Mouse (Mus musculus) hindbrain, embryonic 15.5 days (tissue): ENCODE measurements around the gene Synpo2. TPM values are rescaled to one million over a fixed set of nuclear protein-coding genes. Genes with fewer than 3 reads are reported as not detected.

ENCODE experiments used
- ATAC-seq: fragments of 200-750 bp; cut with Nextera tagmentation; 2 replicates; pipeline ENCODE4 v1.8.0; 2017; ENCODE audit warnings: low read depth, moderate number of reproducible peaks, moderate TSS enrichment; ENCODE audit not compliant: low FRiP score
- H3K27ac ChIP-seq: fragments of 300-500 bp; sonication (generic); replicated peaks from 2 replicates; pipeline ENCODE4 v1.5.1; 2015; ENCODE audit warnings: mild to moderate bottlenecking, inconsistent platforms
- H3K27me3 ChIP-seq: fragments of 300-500 bp; sonication (generic); 2 replicates; pipeline ENCODE4 v1.6.1; 2015; ENCODE audit warnings: control low read depth, inconsistent platforms
- H3K36me3 ChIP-seq: fragments of 300-500 bp; sonication (generic); 2 replicates; pipeline ENCODE4 v1.6.1; 2015; ENCODE audit warnings: control low read depth, inconsistent platforms
- H3K4me1 ChIP-seq: fragments of 300-500 bp; sonication (generic); replicated peaks from 2 replicates; pipeline ENCODE4 v1.6.1; 2015; ENCODE audit warnings: control low read depth, inconsistent platforms
- H3K4me2 ChIP-seq: fragments of 300-500 bp; sonication (generic); 2 replicates; pipeline ENCODE4 v1.6.1; 2015; ENCODE audit warnings: moderate library complexity, mild to moderate bottlenecking, inconsistent platforms
- H3K4me3 ChIP-seq: fragments of 300-500 bp; sonication (generic); 2 replicates; pipeline ENCODE4 v1.5.1; 2015; ENCODE audit warnings: mild to moderate bottlenecking, inconsistent platforms
- H3K9ac ChIP-seq: fragments of 300-500 bp; sonication (generic); 2 replicates; pipeline ENCODE4 v1.6.1; 2015; ENCODE audit warnings: inconsistent platforms
- H3K9me3 ChIP-seq: fragments of 300-500 bp; sonication (generic); 2 replicates; pipeline ENCODE4 v1.6.1; 2016; ENCODE audit warnings: control low read depth, inconsistent platforms
- WGBS: fragments of 180-500 bp; shearing (Covaris S2); methylation state at CpG from one replicate; pipeline ENCODE4 v1.1.7; 2015; 5-methylcytosine and 5-hydroxymethylcytosine counted together
- polyA plus RNA-seq: library from polyadenylated mRNA; unstranded; fragments of >200 nt; fragmentation: Nextera tagmentation; extraction: Ambion mirVana; gene quantifications from 2 replicates; pipeline ENCODE4 v1.2.1, GENCODE M21; 2015

Gene Synpo2
- polyA plus RNA-seq: 0.97 and 1.1 TPM in 2 replicates

DNA sequence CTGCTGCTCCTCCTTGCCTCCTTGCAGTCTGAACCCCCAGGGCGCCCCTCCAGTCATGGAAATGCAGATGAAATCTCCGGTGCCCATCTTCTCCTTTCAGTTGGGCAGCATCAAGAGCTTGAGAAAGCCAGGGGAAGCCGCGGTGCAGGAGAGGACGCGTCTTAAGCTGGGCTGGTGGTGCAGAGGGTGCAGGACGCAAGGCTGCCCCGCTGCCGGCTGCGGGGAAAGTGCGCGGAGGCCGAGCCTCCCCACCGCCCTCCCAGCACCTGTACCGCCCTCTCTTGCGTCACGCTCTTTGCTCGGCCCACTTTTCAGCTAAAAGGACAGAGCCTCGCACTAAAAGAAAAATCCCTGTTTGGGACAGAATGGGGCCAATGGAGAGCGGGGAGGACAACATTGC, at the start of gene Synpo2:
Gene Synpo2 (minus strand): TSS at position 229 of the 400 bp plus-strand sequence.
- ATAC-seq: peak; percentile 81
- under 1% methylated on average over 20 of the region's 20 CpGs for WGBS
- H3K27me3 ChIP-seq: no peaks in the 10 kb centered on the region; the same call in 1 of the 2 replicates
- H3K9me3 ChIP-seq: no peaks in the 10 kb centered on the region
- H3K9ac ChIP-seq: peak within 1 kb of the TSS; percentile 49
- no peaks in the 10 kb centered on the region for H3K36me3 ChIP-seq
- H3K4me2 ChIP-seq: peak within 1 kb of the TSS; percentile 98
- peak within 1 kb of the TSS; percentile 55 for H3K4me3 ChIP-seq
- peaks cover 18% of the 10 kb centered on the region for H3K4me1 ChIP-seq
- H3K27ac ChIP-seq: no peak within 1 kb of the TSS

DNA sequence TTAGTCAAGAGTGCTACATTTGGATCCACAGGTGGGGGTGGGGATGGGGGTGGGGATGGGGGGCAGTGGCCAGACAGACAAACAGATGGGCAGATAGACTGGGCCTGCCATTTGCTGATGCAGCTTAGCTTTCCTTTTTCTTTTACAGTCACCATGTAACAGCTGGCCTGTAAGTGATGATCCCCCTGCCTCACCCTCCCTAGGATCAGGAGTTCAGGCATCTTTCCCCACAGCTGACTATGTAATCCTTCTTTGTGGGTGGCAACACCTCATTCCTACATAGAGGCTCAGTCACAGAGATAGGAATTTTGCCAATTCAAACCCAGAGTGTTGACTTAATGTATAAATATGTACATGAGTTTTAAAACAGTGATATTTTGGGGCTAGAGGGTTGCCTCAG, 49.7 kb upstream of the Synpo2 start:
- no peak overlapping the region for H3K27ac ChIP-seq
- no peak overlapping the region for H3K4me2 ChIP-seq
- no peaks in the 10 kb centered on the region for H3K27me3 ChIP-seq
- no peaks in the 10 kb centered on the region for H3K36me3 ChIP-seq
- no peak overlapping the region for H3K9ac ChIP-seq
- no peaks in the 10 kb centered on the region for H3K9me3 ChIP-seq
- no peak for ATAC-seq
- no peak overlapping the region for H3K4me3 ChIP-seq
- no peaks in the 10 kb centered on the region for H3K4me1 ChIP-seq

DNA sequence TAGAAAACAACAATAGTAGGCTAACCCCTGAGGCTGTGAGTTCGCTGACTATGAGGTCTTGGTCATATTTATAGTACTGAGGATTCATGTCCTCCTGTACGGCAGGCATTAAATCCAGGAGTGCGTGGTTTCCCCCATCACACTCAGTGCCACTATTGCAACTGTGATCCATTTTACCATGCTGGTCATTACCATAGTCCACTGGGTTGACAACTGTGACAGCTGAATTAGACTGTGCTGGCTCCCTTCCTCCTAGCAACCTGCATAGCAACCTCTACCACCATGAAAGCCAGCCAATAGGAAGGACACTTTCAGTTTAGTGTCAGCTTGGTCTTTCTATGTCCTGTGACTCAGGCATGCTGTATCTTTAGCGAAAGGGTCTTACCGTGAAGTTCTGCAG, 48.3 kb upstream of the Synpo2 start:
- H3K4me2 ChIP-seq: no peak overlapping the region
- no peak overlapping the region for H3K9ac ChIP-seq
- H3K27me3 ChIP-seq: no peaks in the 10 kb centered on the region
- no peak overlapping the region for H3K4me3 ChIP-seq
- H3K4me1 ChIP-seq: no peaks in the 10 kb centered on the region
- WGBS: 97% methylated on average over 5 of the region's 5 CpGs
- H3K9me3 ChIP-seq: no peaks in the 10 kb centered on the region
- no peak for ATAC-seq
- no peak overlapping the region for H3K27ac ChIP-seq
- no peaks in the 10 kb centered on the region; the same call in 1 of the 2 replicates for H3K36me3 ChIP-seq

DNA sequence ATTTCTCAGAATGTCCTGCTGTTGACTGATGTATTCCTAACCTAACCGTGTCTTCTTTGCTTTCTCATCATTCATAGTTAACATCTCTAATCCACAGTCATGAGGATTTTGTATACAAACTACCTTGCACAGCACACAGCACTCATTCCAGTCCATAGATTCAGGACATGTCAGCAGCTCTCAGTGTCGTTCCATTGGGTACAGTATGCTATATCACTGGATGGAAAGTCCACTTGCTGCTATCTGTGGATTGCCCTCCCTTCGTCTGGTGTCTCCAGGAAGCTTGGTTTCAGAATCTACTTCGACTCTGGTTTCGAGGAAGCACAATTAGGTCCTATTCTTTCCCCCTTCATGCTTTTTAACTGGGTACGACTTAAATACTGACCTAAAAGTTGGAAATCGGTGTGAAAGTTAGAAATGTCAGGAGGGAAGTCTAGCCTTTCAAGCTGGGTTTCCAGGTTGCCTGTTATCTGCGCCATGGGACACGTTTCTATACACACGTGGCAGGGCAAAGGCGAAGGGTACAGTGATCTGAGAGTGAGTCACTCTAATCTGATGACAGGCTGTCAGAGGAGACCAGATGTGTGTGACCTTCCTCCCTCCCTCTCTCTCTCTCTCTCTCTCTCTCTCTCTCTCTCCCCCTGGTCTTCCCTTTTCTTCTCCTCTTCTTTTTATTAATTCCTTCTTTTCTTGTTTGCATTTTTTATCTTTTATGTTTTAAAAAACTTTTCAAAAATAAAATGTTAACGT, 47.1 kb upstream of the Synpo2 start:
- Histone ChIP-seq H3K4me3 (no peak overlapping the region), H3K4me2 (no peak overlapping the region), H3K36me3 (no peaks in the 10 kb centered on the region; the same call in 1 of the 2 replicates), H3K27me3 (no peaks in the 10 kb centered on the region), H3K9ac (no peak overlapping the region), H3K4me1 (no peaks in the 10 kb centered on the region), H3K9me3 (no peaks in the 10 kb centered on the region), H3K27ac (no peak overlapping the region)
- no peak for ATAC-seq
- WGBS: 88% methylated on average over 12 of the region's 12 CpGs

DNA sequence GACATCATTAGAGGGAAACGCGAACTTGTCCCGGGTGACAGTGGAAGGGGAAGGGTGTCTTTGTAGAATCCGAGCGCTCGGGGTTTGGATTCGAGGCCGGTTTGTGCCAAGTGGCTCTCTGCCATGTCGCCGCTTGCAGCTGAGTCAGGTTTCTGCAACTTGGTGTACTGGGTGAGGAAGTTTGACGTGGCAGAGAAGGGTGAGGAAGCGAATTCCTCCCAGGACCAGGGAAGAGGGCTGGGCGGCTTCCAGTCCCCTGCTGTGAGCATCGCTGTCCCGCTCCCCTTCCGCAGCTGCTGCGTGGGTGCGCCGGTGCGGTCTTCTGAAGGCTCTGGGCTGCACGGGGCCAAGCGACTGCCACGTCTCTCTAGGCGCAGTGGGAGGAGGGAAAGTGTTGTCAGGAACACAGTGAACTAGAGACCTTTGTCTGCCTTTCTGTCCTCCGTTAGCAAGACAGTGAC, 31.8 kb upstream of the Synpo2 start:
- ATAC-seq: peak; percentile 73
- no peaks in the 10 kb centered on the region for H3K9me3 ChIP-seq
- H3K27ac ChIP-seq: peak overlapping the region; percentile 18; the same call in 1 of the 2 replicates
- no peaks in the 10 kb centered on the region for H3K36me3 ChIP-seq
- H3K27me3 ChIP-seq: peaks cover 19% of the 10 kb centered on the region
- H3K4me1 ChIP-seq: peaks cover 11% of the 10 kb centered on the region
- H3K4me2 ChIP-seq: peak overlapping the region; percentile 83
- peak overlapping the region; percentile 51 for H3K4me3 ChIP-seq
- H3K9ac ChIP-seq: peak overlapping the region; percentile 49
- WGBS: 0% methylated on average over 25 of the region's 25 CpGs

DNA sequence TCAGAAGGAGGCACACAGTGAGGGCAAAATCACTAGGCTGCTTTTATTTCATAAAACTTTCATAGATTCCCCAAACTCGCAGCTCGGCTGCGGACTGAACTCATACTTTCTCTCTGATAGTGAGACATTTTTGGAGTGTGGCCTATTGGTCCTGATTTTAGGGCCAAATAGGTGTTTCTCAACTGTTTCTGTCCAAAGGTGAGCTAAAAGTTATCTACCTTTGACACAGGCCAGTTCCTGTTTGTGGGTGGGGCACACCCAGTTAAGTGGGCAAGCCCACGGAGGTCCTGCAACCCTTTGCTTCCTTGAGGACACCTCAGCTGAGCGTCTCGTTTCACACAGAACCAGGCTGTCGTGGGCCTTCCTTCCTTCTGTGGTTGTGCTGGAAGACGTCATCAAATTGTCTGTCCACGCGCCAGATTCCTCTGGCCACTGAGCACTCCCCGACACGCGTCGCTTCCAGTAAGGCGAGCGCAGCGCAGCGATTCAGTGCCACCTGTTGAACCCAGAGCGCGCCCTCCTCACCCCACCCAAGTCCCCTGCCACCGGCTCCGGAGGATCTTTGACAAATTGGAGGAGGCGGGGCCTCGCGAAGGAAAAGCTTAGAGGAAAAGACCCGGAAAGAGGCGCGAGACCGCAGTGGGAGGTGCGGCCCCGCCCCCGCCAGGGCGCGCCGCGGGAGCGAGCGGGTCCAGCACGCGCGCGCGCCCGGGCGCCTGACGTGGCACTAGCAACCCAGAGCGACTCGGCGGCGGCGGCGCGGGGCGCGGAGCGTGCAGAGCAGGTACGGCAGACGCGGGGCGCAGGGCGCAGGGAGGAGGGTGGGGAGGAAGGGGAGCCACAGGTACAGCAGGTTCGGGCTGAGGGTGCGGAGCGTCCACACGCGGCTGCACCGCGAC, 31.1 kb upstream of the Synpo2 start, which contains the start of gene Sec24d:
Gene Sec24d (plus strand): TSS at position 703 of the 899 bp plus-strand sequence.
- Histone ChIP-seq H3K4me2 (peak within 1 kb of the TSS; percentile 83), H3K4me1 (peaks cover 11% of the 10 kb centered on the region), H3K9ac (peak within 1 kb of the TSS; percentile 49), H3K4me3 (peak within 1 kb of the TSS; percentile 51), H3K36me3 (no peaks in the 10 kb centered on the region), H3K27me3 (peaks cover 19% of the 10 kb centered on the region), H3K9me3 (no peaks in the 10 kb centered on the region), H3K27ac (peak within 1 kb of the TSS; percentile 18; the same call in 1 of the 2 replicates)
- ATAC-seq: peak; percentile 94
- WGBS: 3% methylated on average over 65 of the region's 68 CpGs

DNA sequence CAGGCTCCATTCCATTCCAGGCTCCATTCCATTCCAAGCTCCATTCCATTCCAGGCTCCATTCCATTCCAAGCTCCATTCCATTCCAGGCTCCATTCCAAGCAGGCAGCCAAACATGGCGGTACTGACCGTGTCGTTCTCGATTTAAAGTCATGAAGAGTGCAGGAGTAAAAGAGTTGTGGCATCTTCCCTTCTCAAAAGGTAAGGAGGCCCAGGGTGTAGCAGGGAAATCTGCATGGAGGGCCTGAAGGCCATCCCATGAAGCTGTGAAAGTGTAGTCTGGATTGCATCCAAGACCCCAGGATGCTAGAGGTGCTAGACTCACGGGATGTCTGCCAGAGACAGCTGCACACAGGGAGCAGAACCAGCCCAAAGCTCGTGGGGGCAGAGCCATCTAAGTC, 28.8 kb upstream of the Synpo2 start:
- Histone ChIP-seq H3K4me1 (peaks cover 11% of the 10 kb centered on the region), H3K4me2 (peak overlapping the region; percentile 36), H3K36me3 (no peaks in the 10 kb centered on the region), H3K27ac (no peak overlapping the region), H3K4me3 (peak overlapping the region; percentile 31), H3K9me3 (no peaks in the 10 kb centered on the region), H3K27me3 (peaks cover 15% of the 10 kb centered on the region), H3K9ac (0 out of 2 replicates have a peak overlapping the region, but pooled peaks have one; percentile 25)
- 52% methylated on average over 6 of the region's 6 CpGs for WGBS
- no peak for ATAC-seq

DNA sequence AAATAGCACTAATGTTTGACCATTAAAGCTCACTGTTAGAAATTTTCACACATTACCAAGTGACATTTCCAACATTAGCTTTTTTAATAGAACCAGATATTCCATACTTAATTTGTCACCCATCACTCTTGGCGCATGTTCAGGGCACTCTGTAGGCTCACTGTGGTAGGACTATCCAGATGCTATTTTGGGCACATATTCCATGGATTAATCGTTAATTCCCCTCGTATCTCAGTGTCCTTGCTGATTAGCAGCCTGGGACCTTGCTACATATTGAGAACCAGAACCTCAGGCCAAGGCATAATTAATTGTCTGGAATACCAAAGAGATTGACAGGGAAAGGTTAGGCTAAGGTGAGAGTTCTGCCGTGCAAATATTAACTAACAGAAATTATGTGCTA, 22.8 kb upstream of the Synpo2 start:
- Histone ChIP-seq H3K27me3 (no peaks in the 10 kb centered on the region), H3K36me3 (no peaks in the 10 kb centered on the region), H3K4me1 (no peaks in the 10 kb centered on the region), H3K9me3 (no peaks in the 10 kb centered on the region), H3K4me3 (no peak overlapping the region), H3K4me2 (no peak overlapping the region), H3K9ac (no peak overlapping the region), H3K27ac (no peak overlapping the region)
- no peak for ATAC-seq
- WGBS: 73% methylated on average over 4 of the region's 4 CpGs

DNA sequence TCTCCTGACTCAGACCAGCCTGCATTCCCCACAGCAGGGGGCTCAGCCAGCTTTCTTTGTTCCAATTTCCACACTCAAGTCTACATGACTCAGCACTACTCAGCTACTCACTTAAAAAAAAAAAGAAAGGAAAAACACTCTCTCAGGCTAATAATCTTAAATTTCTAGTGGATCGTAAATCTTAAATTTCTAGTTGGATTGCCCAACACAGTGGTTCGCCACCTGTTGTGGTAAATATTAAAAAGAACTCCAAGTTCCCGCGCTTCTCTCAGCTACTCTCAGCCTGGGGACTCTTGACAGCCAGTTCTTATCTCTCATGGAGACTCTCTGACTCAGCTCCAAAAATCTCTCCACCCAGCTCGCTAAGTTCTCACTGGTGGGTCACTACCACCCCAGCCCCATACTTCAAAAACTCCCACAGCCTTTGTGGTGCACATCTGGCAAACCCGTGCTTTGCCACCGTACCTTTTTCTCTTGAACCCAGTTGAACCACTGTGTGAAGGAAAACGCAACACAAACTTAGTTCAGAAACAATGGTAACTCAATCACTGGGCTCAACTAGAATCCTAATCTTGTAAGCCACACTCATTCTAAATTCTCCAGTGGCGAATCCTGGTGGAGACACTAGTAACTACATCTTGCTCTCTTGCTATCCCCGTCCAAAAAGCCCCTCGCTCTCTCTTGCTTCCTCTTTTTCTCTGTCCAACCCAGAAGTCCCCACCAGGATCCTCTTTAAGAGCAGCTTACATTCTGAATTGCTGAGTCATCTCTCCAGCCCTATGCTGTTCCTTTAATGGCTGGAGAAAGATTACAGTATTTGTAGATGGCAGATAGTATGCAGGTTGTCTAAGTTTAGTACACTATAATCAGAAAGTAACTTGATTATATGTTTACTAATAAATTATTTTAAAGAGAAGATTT, 20.5 kb upstream of the Synpo2 start:
- ATAC-seq: no peak

DNA sequence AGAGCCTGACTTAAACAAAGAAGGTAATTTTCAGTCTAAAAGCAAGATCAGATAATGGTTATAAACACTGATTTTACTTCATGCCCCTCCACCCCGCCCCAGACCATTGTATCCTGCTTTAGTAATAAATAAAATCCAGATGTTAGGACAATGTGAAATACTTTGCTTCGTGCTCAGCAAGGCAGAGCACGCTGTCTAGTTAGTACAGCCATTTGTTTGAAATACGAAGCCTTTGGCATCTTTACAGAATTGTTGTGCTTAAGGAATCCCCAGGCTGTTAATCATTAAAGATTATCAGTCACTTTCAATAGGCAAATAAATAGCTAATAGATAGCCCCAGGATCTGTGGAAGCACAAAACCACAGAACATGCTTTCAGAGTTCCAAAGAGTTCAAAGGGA, 9.7 kb upstream of the Synpo2 start:
- no peak for ATAC-seq
- Histone ChIP-seq H3K4me3 (no peak overlapping the region), H3K4me1 (no peaks in the 10 kb centered on the region), H3K4me2 (no peak overlapping the region), H3K36me3 (no peaks in the 10 kb centered on the region), H3K9me3 (no peaks in the 10 kb centered on the region), H3K27me3 (no peaks in the 10 kb centered on the region), H3K27ac (no peak overlapping the region), H3K9ac (no peak overlapping the region)
- WGBS: 52% methylated on average over 4 of the region's 4 CpGs

More for the DNA sequence above, 20.5 kb upstream of the Synpo2 start:
- no peaks in the 10 kb centered on the region for H3K4me1 ChIP-seq
- no peak overlapping the region for H3K4me3 ChIP-seq
- no peaks in the 10 kb centered on the region for H3K9me3 ChIP-seq
- H3K36me3 ChIP-seq: no peaks in the 10 kb centered on the region
- no peaks in the 10 kb centered on the region for H3K27me3 ChIP-seq
- no peak overlapping the region for H3K4me2 ChIP-seq
- H3K27ac ChIP-seq: no peak overlapping the region
- no peak overlapping the region for H3K9ac ChIP-seq
- WGBS: 82% methylated on average over 11 of the region's 11 CpGs

DNA sequence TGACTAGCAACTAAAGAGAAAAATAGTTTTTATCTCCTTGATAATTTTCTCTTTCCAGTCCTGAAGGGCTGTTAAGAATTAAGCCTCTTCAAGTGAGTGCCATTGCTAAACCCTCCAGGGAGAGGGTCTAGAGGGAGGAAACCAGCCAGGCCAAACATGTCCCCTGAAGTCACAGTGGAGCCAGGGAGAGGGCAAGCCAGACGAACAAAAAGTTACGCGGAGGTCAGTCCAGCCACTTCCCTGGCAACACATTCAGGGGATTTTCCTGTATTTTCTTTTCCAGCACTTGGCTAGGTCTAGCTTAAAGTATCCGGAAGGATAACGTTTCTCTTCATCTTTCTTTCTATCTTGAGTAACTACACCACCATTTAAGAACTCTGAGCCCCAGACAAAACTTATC, 8.4 kb upstream of the Synpo2 start:
- Histone ChIP-seq H3K27me3 (no peaks in the 10 kb centered on the region), H3K9me3 (no peaks in the 10 kb centered on the region), H3K4me3 (no peak overlapping the region), H3K4me2 (no peak overlapping the region), H3K9ac (no peak overlapping the region), H3K4me1 (no peaks in the 10 kb centered on the region), H3K27ac (no peak overlapping the region), H3K36me3 (no peaks in the 10 kb centered on the region)
- 60% methylated on average over 5 of the region's 5 CpGs for WGBS
- no peak for ATAC-seq
